Mouse (Mus musculus) hindbrain, embryonic 10.5 days (tissue): ENCODE results near the gene Rgs14. TPM values are rescaled to one million over a fixed set of nuclear protein-coding genes. Genes with fewer than 3 reads are reported as not detected.

ENCODE experiments used
- DNase-seq: peaks from one replicate; pipeline ENCODE4 v3.0.0-alpha.2; 2017; ENCODE audit warnings: low spot score
- H3K27ac ChIP-seq: fragments of 300-500 bp; sonication (generic); 2 replicates; pipeline ENCODE4 v1.5.1; 2016; ENCODE audit warnings: mild to moderate bottlenecking, moderate library complexity
- H3K27me3 ChIP-seq: fragments of 300-500 bp; sonication (generic); 2 replicates; pipeline ENCODE4 v1.6.1; 2016; ENCODE audit warnings: mild to moderate bottlenecking; ENCODE audit not compliant: poor library complexity, insufficient read depth, severe bottlenecking
- H3K36me3 ChIP-seq: fragments of 300-500 bp; sonication (generic); 2 replicates; pipeline ENCODE4 v1.6.1; 2016; ENCODE audit warnings: mild to moderate bottlenecking, moderate library complexity
- H3K4me1 ChIP-seq: fragments of 300-500 bp; sonication (generic); replicated peaks from 2 replicates; pipeline ENCODE4 v1.6.1; 2016; ENCODE audit warnings: mild to moderate bottlenecking
- H3K4me3 ChIP-seq: fragments of 300-500 bp; sonication (generic); 2 replicates; pipeline ENCODE4 v1.5.1; 2016; ENCODE audit warnings: mild to moderate bottlenecking, moderate library complexity
- H3K9me3 ChIP-seq: fragments of 300-500 bp; sonication (generic); 2 replicates; pipeline ENCODE4 v1.6.1; 2016; ENCODE audit warnings: mild to moderate bottlenecking, moderate library complexity
- WGBS: fragments of 180-500 bp; shearing (Covaris S2); methylation state at CpG from one replicate; pipeline ENCODE4 v1.1.7; 2016; 5-methylcytosine and 5-hydroxymethylcytosine counted together
- polyA plus RNA-seq: library from polyadenylated mRNA; unstranded; fragments of >200 nt; fragmentation: Nextera tagmentation; extraction: Ambion mirVana; gene quantifications from 2 replicates; pipeline ENCODE4 v1.2.1, GENCODE M21; 2016

Rgs14 gene
- polyA plus RNA-seq, 1 experiment from 2014 or later, result 0.68 TPM

DNA sequence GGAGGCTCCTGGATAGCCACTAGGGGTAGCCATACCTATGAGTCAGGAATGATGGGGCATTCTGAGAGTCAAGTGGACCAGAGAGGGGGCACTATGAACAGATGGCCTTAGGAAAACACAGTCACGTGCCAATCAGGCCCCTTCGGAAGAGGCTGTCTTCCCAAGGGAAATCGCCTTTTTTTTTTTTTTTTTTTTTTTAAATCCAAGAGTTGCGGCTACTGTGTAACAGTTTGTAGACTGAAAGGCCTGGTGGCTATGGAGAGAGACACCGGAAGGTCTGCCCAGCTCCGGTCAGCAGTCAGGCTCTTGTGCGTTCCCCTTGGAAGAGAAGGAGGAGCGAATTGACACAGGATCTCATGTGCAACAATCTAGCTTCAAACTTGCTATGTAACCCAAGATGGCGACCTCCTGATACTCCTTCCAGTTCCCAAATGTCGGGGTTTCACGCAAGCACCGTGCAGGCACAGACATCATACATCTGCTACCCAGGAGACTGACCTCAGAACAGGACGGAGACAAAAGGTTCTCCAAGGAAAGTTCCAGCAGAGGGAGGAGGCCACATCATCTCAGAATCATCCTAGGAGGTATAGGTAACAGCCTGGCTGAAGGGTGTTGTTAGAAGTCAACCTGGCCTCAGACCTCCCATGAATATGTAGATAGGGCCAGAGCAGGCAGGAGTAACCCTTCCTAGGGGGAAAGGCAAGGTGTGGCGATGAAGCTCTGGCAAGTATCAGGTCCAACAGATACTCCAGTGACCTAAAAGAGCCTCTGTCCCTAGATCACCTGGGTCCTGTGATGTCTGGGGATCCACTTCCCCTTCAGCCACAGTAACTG lies 38.7 kb upstream of the Rgs14 start:
- WGBS, result 47% methylated on average over 14 of the region's 14 CpGs
- no peak for DNase-seq
- Histone ChIP-seq H3K27me3 (peaks cover 11% of the 10 kb centered on the region), H3K4me3 (peak overlapping the region; percentile 69), H3K4me1 (peaks cover 43% of the 10 kb centered on the region), H3K27ac (peak overlapping the region; percentile 96), H3K36me3 (peaks cover 14% of the 10 kb centered on the region), H3K9me3 (no peaks in the 10 kb centered on the region)

GRCm38 (mm10) chr13:55332331-55332730 lies 37.2 kb upstream of the Rgs14 start:
- DNase-seq, result no peak
- Histone ChIP-seq H3K9me3 (no peaks in the 10 kb centered on the region), H3K27me3 (peaks cover 11% of the 10 kb centered on the region), H3K27ac (no peak overlapping the region), H3K4me3 (no peak overlapping the region), H3K4me1 (peaks cover 44% of the 10 kb centered on the region), H3K36me3 (peaks cover under 1% of the 10 kb centered on the region; the same call in 1 of the 2 replicates)
- WGBS, result 91% methylated on average over 3 of the region's 3 CpGs

DNA sequence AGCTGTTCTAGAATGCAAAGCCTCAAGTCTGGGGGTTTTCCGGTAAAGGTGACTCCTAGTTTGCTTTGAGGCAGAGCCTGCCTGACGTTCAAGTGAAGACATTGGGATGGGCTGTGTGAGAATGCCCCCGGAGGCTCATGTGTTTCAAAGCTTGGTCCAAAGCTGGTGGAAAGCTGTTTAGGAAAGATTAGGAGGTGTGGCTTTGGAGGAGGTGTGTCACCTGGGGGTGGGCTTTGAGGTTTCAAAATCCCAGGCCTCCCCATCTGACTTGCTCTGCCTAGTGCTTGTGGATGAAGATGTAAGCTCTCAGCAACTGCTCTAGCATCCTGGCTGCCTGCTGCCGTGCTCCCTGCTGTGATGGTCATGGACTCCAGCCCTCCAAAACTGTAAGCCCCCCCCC lies 33.8 kb upstream of the Rgs14 start:
- WGBS, result 81% methylated on average over 4 of the region's 4 CpGs
- no peaks in the 10 kb centered on the region for H3K27me3 ChIP-seq
- peaks cover 19% of the 10 kb centered on the region for H3K4me1 ChIP-seq
- no peak overlapping the region for H3K27ac ChIP-seq
- H3K9me3 ChIP-seq, result no peaks in the 10 kb centered on the region
- H3K4me3 ChIP-seq, result no peak overlapping the region
- H3K36me3 ChIP-seq, result no peaks in the 10 kb centered on the region
- DNase-seq, result no peak

GRCm38 (mm10) chr13:55337341-55337975 lies 32.1 kb upstream of the Rgs14 start:
- no peaks in the 10 kb centered on the region for H3K27me3 ChIP-seq
- WGBS, result 73% methylated on average over 10 of the region's 10 CpGs
- H3K27ac ChIP-seq, result 0 out of 2 replicates have a peak overlapping the region, but pooled peaks have one; percentile 23
- DNase-seq, result no peak
- no peaks in the 10 kb centered on the region for H3K36me3 ChIP-seq
- H3K9me3 ChIP-seq, result no peaks in the 10 kb centered on the region
- H3K4me3 ChIP-seq, result no peak overlapping the region
- peaks cover 12% of the 10 kb centered on the region for H3K4me1 ChIP-seq

GRCm38 (mm10) chr13:55338131-55339054 lies 31.1 kb upstream of the Rgs14 start:
- Histone ChIP-seq H3K4me3 (no peak overlapping the region), H3K4me1 (peaks cover 12% of the 10 kb centered on the region), H3K27me3 (no peaks in the 10 kb centered on the region), H3K9me3 (no peaks in the 10 kb centered on the region), H3K27ac (no peak overlapping the region), H3K36me3 (no peaks in the 10 kb centered on the region)
- DNase-seq, result no peak
- 67% methylated on average over 12 of the region's 12 CpGs for WGBS

GRCm38 (mm10) chr13:55339259-55339658 lies 30.3 kb upstream of the Rgs14 start:
- Histone ChIP-seq H3K9me3 (no peaks in the 10 kb centered on the region), H3K27me3 (no peaks in the 10 kb centered on the region), H3K27ac (no peak overlapping the region), H3K36me3 (peaks cover 8% of the 10 kb centered on the region), H3K4me1 (peaks cover 12% of the 10 kb centered on the region), H3K4me3 (no peak overlapping the region)
- WGBS, result 44% methylated on average over 2 of the region's 2 CpGs
- no peak for DNase-seq

DNA sequence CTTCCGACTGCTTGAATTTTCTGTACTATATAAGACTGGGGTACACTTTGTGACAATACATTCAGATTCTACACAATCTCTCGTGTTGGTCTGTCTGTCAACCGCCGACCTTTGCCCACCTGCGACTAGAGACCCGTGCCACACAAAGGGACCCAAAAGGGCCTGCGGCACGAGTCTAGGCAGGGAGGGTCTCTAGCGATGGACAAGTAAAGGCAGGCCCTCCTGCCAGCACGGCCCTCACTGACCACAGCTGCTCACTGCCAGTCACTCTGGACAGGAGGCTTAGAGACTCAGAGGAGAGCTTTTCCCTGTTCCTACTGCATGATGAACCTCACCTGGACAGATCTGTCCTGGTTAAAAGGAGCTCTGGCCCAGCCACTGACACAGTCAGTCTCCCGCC lies 27.1 kb upstream of the Rgs14 start:
- 0 out of 2 replicates have a peak overlapping the region, but pooled peaks have one; percentile 16 for H3K27ac ChIP-seq
- WGBS, result 41% methylated on average over 11 of the region's 11 CpGs

GRCm38 (mm10) chr13:55344286-55344685 lies 25.2 kb upstream of the Rgs14 start:
- H3K36me3 ChIP-seq, result peaks cover 58% of the 10 kb centered on the region
- 91% methylated on average over 7 of the region's 7 CpGs for WGBS

More for the DNA sequence above, 27.1 kb upstream of the Rgs14 start:
- Histone ChIP-seq H3K9me3 (no peaks in the 10 kb centered on the region), H3K4me3 (no peak overlapping the region), H3K36me3 (peaks cover 40% of the 10 kb centered on the region), H3K27me3 (no peaks in the 10 kb centered on the region), H3K4me1 (peaks cover 5% of the 10 kb centered on the region)
- no peak for DNase-seq

DNA sequence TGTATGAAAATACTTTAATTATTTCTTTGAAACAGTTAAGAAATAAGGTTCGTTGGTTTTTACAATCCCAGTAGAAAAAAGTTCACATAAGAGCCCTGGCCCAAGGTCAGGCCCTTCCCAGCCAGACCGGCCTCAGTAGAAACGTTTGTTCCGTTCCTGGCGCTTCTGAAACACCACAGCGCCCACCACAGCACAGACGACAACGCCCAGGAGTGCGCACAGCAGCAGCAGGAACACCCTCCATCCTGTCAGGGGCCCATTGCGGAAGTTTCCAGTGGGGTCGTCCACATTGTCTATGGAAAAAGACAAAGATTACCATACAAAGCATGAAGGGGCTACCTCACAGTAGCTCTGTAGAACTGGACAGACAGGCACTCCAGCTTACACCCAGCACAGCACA lies 22.8 kb upstream of the Rgs14 start:
- WGBS, result 91% methylated on average over 11 of the region's 11 CpGs
- H3K36me3 ChIP-seq, result peaks cover 81% of the 10 kb centered on the region
- DNase-seq, result no peak

More at GRCm38 (mm10) chr13:55344286-55344685, 25.2 kb upstream of the Rgs14 start:
- DNase-seq, result no peak
- no peak overlapping the region for H3K27ac ChIP-seq
- H3K4me3 ChIP-seq, result no peak overlapping the region
- no peaks in the 10 kb centered on the region for H3K9me3 ChIP-seq
- H3K4me1 ChIP-seq, result no peaks in the 10 kb centered on the region
- H3K27me3 ChIP-seq, result no peaks in the 10 kb centered on the region

GRCm38 (mm10) chr13:55361145-55361544 lies 8.4 kb upstream of the Rgs14 start:
- Histone ChIP-seq H3K9me3 (no peaks in the 10 kb centered on the region), H3K4me3 (peak overlapping the region; percentile 92), H3K36me3 (peaks cover 51% of the 10 kb centered on the region), H3K4me1 (peaks cover 21% of the 10 kb centered on the region), H3K27me3 (no peaks in the 10 kb centered on the region), H3K27ac (no peak overlapping the region; the same call in 1 of the 2 replicates)
- no peak for DNase-seq

More for the DNA sequence above, 22.8 kb upstream of the Rgs14 start:
- Histone ChIP-seq H3K27me3 (no peaks in the 10 kb centered on the region), H3K4me3 (no peak overlapping the region), H3K4me1 (no peaks in the 10 kb centered on the region), H3K9me3 (no peaks in the 10 kb centered on the region), H3K27ac (no peak overlapping the region)

- peaks cover 21% of the 10 kb centered on the region for H3K4me1 ChIP-seq
- H3K9me3 ChIP-seq, result no peaks in the 10 kb centered on the region
- H3K27ac ChIP-seq, result peak overlapping the region; percentile 92
- no peak for DNase-seq
- no peaks in the 10 kb centered on the region for H3K27me3 ChIP-seq
- peaks cover 43% of the 10 kb centered on the region for H3K36me3 ChIP-seq
- peak overlapping the region; percentile 92 for H3K4me3 ChIP-seq
- under 1% methylated on average over 32 of the region's 32 CpGs for WGBS
These were observed 7.5 kb upstream of the Rgs14 start for GRCm38 (mm10) chr13:55361974-55362452.

DNA sequence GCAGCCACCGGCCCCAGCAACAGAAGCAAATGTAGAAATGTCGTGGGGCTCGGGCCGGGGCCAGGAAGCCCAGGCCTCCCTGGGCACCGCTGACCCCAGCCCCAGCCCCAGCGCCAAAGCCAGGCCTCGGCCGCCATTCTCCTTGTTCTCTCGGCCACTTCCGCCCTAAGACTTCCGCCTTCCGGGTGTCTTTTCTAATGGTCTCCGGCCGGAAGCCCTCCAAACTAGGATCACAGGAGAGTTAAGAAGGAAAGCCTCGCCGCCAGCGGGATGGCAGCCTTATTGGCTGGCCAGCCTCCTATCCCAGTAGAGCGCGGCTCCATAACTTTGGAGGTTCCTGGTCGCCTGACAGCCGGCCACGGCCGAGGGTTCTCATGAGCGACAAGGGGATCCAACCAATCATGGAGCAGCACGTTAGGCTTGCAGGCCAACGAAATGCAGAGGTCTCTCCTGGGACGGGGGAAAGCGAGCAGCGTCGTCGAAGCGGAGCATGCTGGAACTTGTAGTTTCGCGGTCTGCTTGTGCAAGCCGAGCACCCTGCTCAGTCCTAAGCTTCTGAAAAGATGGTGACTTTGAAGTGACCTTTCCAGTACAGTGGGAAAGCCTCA lies 7.0 kb upstream of the Rgs14 start, which contains the start of gene Lman2:
Gene Lman2, minus strand, starts transcription at position 331 of the 608 bp plus-strand sequence.
- H3K4me3 ChIP-seq, result peak within 1 kb of the TSS; percentile 92
- 0 out of 2 replicates have a peak, but pooled peaks cover 3% of the 10 kb centered on the region for H3K27me3 ChIP-seq
- H3K27ac ChIP-seq, result peak within 1 kb of the TSS; percentile 92
- H3K4me1 ChIP-seq, result peaks cover 21% of the 10 kb centered on the region
- under 1% methylated on average over 35 of the region's 35 CpGs for WGBS
- peak; percentile 97 for DNase-seq
- peaks cover 37% of the 10 kb centered on the region for H3K36me3 ChIP-seq
- no peaks in the 10 kb centered on the region for H3K9me3 ChIP-seq
